Mouse (Mus musculus): ENCODE data around the gene Plpp3.

Plpp3 gene

DNA sequence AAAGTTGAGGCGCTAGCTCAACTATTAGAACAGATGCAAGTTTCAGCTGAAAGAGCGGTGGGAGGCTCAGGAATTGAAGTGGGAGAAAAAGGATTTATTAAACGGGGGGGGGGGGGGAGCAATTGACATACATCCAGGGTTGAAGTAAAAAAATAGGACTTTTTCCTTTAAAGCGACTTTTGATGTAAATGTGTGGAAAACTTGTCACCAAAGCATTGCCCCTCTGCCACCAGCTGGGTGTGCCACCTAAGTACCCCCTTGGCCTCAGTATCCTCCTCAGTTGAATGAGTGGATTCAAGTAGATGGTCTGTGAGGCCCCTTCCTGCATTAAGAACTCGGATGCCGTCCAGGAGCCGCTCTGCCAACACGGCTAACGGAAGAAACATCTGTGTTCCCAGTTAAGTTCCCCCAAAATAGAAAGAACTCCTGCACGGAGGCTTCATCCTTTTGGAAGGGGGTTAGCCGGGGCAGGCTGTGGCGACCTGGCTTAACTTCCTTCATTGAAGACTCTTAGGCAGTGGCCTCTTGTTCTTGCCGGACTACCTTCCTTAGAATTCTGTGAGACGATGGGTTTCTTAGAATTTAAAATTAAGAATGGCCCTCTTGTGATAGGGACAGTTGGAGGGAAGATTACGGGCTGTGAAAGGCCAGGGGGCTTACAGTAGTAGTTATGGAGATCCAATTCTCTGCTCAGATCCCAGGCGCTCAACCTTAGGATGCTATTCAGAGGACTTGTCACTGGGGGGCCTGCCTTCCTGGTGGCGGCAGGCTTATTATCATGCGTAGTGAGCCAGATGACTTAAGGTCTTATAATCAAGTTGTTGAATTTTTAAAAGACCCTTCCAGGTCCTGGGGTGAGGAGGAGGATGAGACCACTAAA lies 1.7 kb downstream of the Plpp3 start:
- peak; percentile 95 for DNase-seq

DNA sequence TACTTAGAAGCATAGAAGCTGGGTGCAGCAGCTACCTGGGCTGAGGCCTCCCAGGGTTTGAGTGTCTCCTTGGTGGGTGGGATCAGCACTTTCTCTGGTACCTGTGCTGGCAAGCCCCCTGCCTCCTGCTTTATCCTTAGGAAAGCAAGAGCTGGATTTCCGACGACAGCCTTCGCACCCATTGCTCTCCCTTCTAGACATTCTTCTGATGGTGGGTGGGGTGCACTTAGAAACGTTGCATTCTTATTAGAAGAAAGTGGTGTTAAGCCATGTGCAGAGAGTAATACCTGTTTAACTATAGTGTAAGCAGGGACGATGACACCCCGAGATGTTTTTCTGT lies 2.4 kb downstream of the Plpp3 start:
- peak; percentile 91 for DNase-seq

DNA sequence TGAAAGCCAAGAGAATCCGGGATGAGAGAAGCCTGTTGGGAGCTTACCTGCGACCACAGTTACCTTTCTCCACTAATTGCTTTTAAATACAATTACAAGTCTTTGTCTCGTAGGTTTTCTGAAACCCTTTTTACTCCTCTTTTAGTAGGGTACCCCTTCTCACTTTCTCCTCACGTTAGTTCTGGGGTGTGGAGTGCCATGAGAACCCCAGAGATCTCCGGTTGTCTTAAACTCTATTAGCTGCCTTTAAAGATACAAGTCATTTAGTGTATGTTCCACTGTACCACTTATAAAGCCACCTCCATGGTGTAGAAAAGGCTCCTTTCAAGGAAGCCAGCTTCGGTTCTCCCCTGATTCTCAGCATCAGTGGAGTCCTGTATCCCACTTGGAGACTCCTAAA lies 3.3 kb downstream of the Plpp3 start:
- peak; percentile 88 for DNase-seq

DNA sequence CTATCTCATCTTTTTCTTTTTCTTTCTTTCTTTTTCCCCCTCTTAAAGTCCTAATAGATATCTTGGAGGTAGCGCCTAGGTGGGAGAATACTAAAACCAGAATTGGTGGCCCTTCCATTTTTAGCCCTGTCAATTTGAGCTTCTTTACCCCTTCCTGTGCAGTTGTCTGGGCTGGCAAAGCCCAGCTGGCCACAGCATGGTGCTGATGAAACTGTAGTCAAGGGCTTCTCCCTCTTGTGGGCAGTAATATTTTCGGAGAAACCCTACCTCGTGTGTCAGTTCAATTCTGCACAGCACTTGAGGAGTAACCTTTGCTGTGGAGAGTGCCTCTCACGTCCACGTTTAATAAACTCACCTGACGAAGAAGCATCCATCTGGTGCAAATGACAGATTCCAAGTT lies 4.9 kb downstream of the Plpp3 start:
- DNase-seq: peak; percentile 66

DNA sequence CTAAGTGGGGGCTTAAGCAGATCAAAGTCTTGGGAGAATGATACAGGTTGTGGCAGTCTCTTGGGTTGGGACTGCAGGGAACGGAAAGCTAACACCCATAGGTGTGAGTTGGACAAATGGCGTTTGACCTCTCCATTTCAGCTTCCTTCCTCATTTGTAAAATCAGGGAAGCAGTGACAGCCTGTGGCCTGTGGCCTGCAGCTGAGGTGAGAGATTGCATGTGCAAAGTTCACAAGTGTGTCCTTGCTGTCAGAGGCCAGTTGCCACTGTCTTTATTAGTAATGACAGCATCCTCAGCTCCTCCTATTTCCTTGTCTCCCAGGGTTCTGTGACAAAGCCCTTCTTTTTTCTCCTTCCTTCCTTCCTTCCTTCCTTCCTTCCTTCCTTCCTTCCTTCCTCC lies 5.5 kb downstream of the Plpp3 start:
- DNase-seq: peak; percentile 85

DNA sequence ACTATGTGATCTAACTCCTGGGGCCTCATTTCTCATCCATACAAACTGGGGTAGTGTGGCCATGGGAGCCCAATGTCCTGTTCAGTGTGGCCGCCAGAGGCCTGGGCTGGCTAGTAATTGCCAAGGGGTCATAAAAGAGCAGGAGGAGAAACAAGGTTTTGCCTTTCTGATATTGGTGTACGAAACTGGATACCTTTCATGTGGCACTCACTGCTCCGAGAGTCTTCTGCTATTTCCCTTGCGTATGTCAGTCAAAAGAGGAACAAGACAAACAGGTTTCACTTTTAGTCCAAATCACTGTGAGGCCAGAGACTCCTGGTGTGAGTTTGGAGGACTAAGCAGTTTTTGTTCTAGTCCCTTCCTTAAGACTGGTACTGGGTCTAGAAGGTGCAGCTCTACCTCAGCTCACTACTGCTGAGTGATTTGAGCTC lies 6.8 kb downstream of the Plpp3 start:
- DNase-seq: peak; percentile 80

DNA sequence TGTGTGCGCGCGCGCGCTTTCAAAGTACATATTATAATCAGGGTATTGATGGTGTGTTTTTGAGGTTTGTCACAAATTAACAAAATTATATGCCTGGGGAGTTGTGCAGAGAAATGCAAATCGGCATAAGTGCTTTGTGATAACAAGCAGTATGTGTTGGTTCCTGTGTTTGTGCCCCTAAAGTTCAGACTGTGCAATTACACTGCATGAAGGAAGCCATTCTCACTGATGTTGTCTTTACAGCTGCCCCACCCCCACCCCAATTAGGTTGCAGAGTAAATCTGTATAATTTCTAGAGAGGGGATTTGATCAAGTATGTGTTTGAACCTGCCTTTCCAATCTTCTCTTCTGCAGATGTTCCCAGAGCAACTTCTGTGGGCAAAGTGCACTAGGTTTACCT lies 7.8 kb downstream of the Plpp3 start:
- no peak for DNase-seq

DNA sequence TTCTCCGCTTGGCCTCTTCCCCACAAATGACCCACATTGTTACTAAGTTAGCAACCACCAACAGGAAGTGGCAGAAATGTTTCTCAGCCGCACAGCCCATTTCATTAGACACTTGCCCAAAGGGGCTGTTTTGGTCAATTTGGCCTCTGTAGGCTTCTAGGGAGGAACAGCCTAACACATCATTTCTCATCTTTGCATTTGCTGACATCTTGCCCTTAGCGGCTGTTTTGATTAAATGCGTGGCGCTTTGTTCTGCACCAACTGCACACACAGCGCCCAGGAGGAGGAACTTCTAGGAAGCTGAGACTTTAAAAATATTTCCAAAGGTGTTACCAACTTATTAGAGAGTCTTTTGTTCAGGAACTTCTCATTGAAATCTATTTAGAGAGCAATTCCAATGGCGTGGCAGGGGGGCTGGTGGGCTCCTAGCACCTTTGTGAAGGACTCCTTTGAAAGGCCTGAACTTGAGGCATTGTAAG lies 12.0 kb downstream of the Plpp3 start:
- peak; percentile 69 for DNase-seq

DNA sequence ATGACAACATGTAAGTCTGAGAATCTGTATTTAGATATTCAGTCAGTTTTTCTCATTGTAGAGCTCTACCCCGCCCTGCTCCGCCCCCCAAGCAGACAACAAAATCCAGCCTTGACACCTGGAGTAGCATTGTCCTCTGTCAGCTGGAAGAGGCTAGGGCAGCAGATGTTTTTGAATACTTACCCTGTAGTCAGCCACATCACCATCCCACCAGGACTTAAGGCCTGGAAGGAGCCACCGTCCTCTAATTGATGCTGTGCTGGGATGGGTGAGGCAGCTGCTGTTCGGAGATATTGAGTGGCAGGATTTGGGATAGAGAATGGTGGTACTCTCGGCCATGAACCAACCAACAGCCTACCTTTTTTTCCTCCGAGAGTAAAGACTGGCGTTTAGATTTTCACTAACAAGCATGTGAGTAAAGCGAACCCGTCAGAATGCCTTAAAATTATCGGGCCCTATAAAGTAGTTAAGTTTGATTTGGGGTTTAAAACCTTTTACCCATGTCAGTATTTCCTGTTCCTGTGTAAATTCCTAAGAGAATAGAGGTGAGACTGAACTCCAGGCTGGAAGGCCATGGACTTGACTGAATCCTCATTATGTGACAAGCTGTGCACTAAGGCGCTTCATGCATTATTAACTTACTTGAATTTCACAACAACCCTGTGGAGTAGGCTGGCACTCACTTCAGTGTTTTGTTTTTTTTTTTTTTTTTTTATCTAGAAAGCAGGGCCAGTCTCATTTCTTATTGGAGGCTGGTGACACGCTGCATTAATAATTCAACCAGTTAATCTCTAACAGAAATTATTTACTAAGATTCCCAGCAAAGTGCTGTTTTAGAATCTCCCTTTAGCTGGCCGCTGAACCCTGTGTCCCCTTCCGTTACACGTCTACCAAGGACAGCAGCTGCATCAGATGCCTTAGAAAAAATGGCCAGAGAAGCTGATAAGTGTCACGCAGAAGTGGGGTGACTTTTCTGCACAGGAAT lies 13.0 kb downstream of the Plpp3 start:
- peak; percentile 89 for DNase-seq

DNA sequence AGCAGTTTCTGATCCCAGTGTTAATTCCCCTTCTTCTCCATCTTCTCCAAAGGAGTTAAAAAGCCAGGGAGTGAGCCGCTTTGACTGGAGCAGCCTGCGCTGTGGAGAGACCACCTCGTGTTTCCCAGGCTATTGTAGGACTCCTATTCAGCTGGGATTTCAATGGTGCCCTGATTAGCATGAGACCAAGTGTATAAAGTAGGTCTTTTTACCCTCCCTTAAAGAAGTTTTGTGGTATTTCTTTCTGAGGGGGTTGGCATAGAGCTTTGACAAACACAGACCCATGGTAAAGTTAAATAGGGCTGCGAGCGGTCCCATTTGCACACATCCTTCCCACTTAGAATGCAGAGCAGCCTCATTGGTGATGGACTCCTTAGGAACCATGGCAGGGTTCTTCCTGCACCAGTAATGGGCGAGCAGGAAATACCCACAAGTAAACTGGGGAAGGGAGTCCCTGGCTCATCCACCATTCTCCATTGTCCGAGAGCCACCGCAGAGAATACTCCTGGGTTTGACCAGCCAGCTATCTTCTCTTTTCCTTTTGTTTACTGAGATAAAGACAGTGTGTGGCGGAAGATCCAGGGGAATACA lies 13.8 kb downstream of the Plpp3 start:
- DNase-seq: peak; percentile 81

DNA sequence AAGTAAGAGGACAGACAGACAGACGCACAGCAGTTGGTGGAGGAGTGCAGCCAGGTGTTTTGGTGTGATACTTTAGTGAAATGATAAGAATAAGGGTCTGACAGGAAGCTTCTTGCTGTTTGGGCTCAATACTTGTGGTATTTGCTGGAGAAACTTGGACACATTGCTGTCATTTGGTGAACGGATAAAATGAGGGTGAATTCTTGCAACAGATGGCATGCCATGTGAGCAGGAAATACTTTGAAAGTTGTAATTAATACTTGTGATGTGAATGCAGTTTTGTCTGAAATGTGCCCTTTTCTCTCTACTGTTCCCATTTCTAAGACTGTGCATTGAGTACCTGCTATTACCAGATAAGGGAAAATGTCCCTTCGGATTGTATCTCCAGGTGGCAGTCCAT lies 14.3 kb downstream of the Plpp3 start:
- no peak for DNase-seq

DNA sequence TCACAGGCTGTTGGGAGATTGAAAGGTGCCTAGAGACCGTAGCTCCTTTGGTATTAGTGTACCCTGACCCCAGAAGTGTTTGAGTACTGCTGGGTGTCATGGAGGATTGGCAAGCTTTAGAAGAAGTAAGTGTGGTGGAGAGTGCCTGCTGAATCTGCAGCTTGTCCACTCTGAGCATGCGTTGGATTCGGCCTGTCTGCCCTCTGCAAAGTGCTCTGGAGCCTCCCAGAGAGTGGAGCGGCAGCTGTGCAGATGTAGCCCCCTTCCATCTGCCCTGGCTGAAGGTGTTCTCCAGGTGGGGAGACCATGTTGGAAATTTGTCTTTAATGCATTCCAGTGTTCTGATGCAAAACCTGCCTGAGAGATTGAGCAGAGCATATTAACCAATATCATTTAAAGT lies 17.6 kb downstream of the Plpp3 start:
- peak; percentile 82 for DNase-seq

DNA sequence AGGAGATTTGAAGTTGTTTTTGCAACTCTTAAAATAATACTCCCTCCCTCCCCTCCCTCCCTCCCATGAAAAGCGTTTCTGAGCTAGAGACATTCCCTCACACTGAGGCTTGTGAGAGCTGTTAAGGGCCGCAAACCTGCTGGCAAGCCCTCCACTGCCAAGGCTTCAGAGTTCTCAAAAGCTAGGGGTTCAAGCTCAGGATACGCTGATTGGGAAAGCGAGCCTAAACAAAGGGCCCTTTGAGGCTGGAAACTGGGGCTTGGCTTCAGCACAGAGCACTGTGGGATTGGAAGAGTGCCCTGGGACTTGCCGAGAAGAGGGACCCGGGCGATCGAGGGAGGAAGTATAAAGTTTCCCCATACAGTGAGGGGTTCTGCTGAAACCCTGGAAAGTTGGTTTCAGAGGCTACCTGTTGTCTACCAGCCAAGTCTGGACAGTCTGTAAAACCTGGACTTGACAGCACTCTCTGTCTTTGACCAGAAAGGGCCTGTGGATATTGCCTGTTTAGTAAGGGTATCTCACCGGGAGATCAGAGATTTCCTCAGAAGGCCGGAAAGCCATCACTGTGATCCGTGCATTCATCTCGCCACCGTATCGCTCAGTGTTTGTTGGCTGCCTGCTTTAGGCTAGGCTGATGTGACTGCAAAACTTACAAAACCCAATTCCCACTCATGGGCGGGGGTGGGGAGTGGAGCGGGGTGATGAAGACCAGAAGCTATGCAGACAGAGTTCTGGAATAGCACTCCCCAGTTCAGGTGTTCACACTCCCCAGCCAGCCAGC lies 18.3 kb downstream of the Plpp3 start:
- DNase-seq: peak; percentile 97

DNA sequence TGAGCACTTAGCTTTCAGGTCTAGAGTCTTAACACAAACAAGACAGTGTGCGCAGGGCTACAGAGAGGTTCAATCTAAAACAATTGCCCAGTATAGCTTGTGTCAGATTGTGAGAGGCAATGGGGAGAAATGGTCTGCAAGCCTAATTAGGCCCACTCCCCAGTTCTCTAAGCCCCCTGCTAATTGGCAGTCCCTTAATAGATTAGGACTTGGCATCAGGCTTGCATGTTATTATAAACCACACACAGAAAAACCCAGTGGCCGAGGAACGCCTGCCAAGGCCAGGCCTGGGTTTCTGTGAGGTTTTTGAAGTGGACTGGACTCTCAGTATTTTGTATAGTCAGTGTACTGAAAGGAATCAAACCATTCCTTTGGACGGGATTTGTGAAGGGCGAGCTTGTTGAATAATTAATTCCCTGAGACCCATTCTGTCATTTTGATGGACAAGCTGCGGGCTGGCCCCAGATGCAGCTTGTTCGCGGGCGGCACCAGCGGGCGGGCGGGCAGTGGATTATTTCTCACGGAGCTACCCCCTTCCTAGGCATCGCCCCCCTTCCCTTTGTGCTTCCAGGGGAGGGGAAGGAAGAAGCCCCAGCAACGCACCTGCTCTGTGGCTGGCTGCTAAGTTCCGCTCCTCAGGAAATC lies 24.0 kb downstream of the Plpp3 start:
- peak; percentile 91 for DNase-seq

DNA sequence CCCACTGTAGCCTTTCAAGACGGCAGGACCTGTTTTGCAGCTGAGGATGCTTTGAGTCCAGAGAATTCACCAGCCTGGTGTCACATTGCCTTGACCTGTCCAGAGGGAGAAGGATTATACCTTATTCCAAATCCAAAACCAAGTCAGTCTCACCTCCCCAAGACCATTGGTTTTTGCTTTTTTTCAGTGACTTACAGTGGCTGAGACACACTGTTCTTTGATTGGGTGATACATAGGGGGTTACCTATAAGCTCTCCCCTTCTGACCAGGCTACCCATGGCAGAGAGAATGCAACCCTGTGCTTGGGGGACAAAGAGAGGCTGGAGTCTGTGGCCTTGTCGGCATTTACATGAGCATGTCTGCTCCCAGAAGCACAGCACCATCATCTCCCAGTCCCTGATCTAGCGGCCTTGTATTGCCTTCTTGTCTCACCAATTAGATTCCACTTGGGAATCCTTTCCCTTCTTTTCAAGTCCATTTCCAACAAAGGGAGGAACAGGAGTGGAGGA lies 24.6 kb downstream of the Plpp3 start:
- peak; percentile 83 for DNase-seq

DNA sequence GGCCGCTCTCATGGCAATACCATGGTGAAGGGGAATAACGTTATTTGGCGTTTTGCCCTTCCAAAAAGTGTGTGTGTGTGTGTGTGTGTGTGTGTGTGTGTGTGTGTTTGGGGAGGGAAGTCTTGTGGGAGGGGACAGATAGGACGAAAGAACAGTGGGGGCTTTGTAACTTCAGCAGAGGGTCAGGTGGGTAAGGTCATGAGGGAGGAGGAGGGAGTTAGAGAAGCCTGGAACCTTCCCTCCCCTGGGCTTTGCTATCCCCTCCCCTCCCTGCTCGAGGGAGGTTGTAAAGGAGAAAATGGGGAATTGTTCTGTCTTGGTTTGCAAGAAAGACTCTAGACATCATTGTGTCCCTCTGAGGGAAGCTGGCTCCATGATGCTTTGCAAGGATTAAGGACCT lies 25.1 kb downstream of the Plpp3 start:
- peak; percentile 85 for DNase-seq

DNA sequence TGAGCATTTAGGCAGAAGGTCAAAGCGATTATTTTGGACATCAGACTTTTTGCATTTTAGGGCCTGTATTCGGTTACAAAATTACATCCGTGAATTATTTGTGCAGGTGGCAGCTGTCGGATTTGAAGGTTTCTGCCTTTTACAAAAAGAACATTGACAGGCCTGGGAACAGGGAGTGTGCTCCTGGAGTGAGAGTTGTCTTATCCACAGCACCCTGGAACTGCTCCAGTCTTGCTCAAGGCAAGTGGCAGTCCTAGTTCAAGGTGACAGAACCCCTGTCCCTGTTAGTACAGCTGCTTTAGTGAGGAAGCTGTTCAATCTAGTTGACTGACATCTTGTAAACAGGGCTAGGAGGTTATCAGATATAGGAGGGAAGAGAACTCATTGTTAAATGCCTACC lies 27.3 kb downstream of the Plpp3 start:
- no peak for DNase-seq

DNA sequence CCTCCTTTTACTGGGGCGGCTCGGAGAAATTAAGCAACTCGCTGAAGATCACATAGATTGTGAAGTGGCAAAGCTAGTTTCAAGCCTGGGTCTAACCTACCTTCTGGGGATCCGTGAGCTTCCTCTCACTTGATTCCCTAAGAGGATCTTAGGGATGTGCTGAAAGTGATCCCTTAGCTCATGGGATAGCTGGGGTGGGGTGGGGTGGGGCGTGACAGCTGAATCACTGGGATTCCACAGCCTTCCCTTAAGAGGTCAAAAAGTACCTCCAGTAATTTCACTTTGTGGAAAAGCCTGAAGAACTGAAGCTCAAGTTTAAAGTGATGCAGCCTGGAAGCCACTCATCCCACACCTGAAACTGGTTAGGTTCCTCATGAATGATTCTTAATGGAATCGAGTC lies 27.8 kb downstream of the Plpp3 start:
- no peak for DNase-seq

DNA sequence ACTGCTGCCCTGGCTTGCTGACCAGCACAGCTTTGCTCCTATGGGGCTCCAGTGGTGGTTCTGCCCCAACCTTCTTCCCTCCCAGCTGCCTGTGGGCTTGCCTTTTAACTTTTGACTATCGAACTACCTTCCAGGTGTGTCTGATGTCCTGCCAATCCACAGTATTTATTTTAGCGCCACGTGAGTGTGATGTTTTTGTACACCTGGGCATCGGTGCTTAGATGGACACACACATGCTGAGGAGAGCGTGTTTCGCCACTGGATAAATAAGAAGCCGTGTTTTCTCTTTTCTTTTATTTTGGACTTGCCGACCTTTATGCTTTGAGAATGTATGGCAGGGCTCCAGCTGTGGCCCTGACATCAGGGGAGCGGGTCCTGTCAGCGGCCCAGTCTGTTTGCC lies 29.5 kb downstream of the Plpp3 start:
- no peak for DNase-seq

DNA sequence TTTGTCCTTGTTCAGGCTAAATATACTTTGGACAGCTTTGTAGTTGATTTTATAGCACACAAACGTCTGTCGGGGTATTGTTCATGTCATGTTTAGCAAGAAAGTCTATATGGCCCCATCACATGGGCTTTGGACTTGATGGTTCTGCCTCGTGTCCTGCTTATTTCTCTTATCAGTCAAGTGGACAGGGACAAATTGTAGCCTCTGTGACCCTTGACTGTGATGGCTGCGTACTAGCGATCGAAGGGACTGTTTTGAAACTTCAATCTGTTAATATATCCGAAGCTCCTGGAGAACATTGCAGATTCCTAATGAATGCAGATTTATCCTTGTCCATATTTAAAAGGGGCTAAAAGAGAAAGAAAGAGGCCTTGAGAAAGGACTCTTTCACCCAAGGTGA lies 30.7 kb downstream of the Plpp3 start:
- DNase-seq: no peak

DNA sequence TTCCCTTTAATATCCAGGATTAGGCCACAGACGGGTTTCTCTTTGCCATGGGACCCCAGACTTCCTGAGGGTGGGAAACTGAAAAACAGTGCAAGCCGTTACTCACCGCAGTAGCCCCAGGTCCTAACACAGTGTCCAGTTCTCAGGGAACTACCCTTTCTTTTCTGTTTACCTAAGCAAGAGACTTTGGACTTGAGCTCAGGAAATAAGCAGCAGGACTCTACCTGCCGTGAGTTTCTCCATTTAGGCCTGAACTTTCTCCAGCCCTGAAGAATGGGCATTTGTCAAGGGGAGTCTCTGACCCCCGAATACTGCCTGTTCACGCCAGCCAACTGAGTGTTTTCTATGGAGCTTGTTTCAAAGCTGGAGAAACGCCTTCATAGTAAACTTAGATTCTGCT lies 31.7 kb downstream of the Plpp3 start:
- DNase-seq: no peak

DNA sequence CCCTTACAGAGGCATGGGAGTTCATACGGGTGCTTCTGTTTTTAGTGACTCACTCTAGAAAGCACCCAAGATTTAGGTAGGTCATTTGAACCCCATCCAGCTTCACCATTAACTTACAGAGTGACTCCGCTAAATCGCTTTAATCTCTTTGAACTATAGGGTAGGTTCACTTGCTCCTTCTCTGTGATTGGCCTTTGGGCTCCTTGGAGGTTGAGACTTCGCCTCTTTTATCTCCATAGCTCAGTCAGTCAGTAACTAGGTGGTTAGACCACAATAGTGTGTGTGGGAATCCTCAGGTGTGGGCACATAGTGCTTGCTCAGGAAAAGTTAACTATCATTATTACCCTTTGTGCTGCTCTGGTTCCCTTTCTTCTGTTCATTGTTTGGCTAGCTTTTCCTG lies 33.7 kb downstream of the Plpp3 start:
- no peak for DNase-seq

Measured in heart, adult 11 months (tissue).